In genomic region chr12:108221206-108221605, GRCm38 (mm10) we compare ENCODE assay signal across 8 mouse cellular contexts. TPM values are rescaled to one million over a fixed set of nuclear protein-coding genes. Genes with fewer than 3 reads are reported as not detected.
DNase-seq lines count a peak whose midpoint lies in the region; ATAC-seq lines count a peak whose summit lies in the region.

No protein-coding gene starts in this region.

- no peak for DNase-seq in kidney, postnatal 36 days
- peak; percentile 80 for DNase-seq in Muller cell, postnatal 12 days (ENCODE audit: inconsistent ontology term)
- no peak for DNase-seq in frontal cortex, postnatal 10 days (ENCODE audit: low spot score in 2 of 2)
- no peak for DNase-seq in thymus, postnatal 36 days
- no peak for DNase-seq in c-Kit-positive CD71-positive TER-119-positive erythroid progenitor cells, embryonic 14.5 days (ENCODE audit: low spot score)

- peak; percentile 28; the same call in 1 of the 2 replicates for ATAC-seq in kidney, embryonic 14.5 days (ENCODE audit: low FRiP score, low TSS enrichment)
- ATAC-seq in embryonic facial prominence, embryonic 15.5 days (ENCODE audit: insufficient number of reproducible peaks, low FRiP score, low TSS enrichment, low read depth): 0 out of 2 replicates have a peak, but pooled peaks have one; percentile 8
- ATAC-seq in megakaryocyte progenitor cell, adult 5-6 weeks (replicated peaks; ENCODE audit: poor library complexity): peak; percentile 21; the same call in 1 of the 2 replicates

- peaks cover 41% of the 10 kb centered on the region; the same call in 1 of the 2 replicates for H3K4me1 ChIP-seq in kidney, embryonic 14.5 days (ENCODE audit: control insufficient read depth, insufficient read depth, low read length)
- peaks cover 85% of the 10 kb centered on the region for H3K4me1 ChIP-seq in embryonic facial prominence, embryonic 15.5 days

- H3K4me2 ChIP-seq in kidney, embryonic 14.5 days (replicated peaks; ENCODE audit: low read depth, low read length): no peak overlapping the region
- H3K4me2 ChIP-seq in embryonic facial prominence, embryonic 15.5 days (replicated peaks): no peak overlapping the region

- no peaks in the 10 kb centered on the region for H3K36me3 ChIP-seq in kidney, embryonic 14.5 days (ENCODE audit: control insufficient read depth, insufficient read depth, low read length)
- H3K36me3 ChIP-seq in embryonic facial prominence, embryonic 15.5 days: no peaks in the 10 kb centered on the region

- H3K9me3 ChIP-seq in kidney, embryonic 14.5 days (ENCODE audit: control insufficient read depth, low read length): no peaks in the 10 kb centered on the region
- no peaks in the 10 kb centered on the region for H3K9me3 ChIP-seq in embryonic facial prominence, embryonic 15.5 days (replicated peaks)

- H3K27ac ChIP-seq in kidney, embryonic 14.5 days (ENCODE audit: low read depth, low read length): no peak overlapping the region
- no peak overlapping the region for H3K27ac ChIP-seq in embryonic facial prominence, embryonic 15.5 days (replicated peaks)

- H3K4me3 ChIP-seq in kidney, embryonic 14.5 days (ENCODE audit: low read length): no peak overlapping the region
- H3K4me3 ChIP-seq in embryonic facial prominence, embryonic 15.5 days (replicated peaks): no peak overlapping the region

- H3K9ac ChIP-seq in kidney, embryonic 14.5 days (ENCODE audit: low read depth, low read length): no peak overlapping the region
- no peak overlapping the region for H3K9ac ChIP-seq in embryonic facial prominence, embryonic 15.5 days

- WGBS in kidney, embryonic 14.5 days: 54% methylated on average over 10 of the region's 10 CpGs
- 61% methylated on average over 10 of the region's 10 CpGs for WGBS in embryonic facial prominence, embryonic 15.5 days

- no peaks in the 10 kb centered on the region for H3K27me3 ChIP-seq in kidney, embryonic 14.5 days (ENCODE audit: control insufficient read depth, insufficient read depth, low read length)
- no peaks in the 10 kb centered on the region for H3K27me3 ChIP-seq in embryonic facial prominence, embryonic 15.5 days

RNA-seq across cellular contexts. Expression of gene Ccnk, which starts 41.8 kb away (rescaled TPM):
- polyA plus RNA-seq in kidney, embryonic 14.5 days (2014; fragmentation: Nextera tagmentation; extraction: Ambion mirVana): 6.9 and 8.1 TPM in 2 replicates
- 3.4 and 4.2 TPM in 2 replicates for polyA plus RNA-seq in embryonic facial prominence, embryonic 15.5 days (2015; fragmentation: Nextera tagmentation; extraction: Ambion mirVana)
- 72.7 and 76.5 TPM in 2 replicates for total RNA-seq in megakaryocyte progenitor cell, adult 5-6 weeks (2015)
- total RNA-seq in megakaryocyte progenitor cell, adult 5-6 weeks (2017): 15.3 and 15.7 TPM in 2 replicates

RNA-seq across cellular contexts. Expression of gene Setd3, which starts 42.1 kb away (rescaled TPM):
- polyA plus RNA-seq in kidney, embryonic 14.5 days (2014; fragmentation: Nextera tagmentation; extraction: Ambion mirVana): 49.4 and 77.7 TPM in 2 replicates
- polyA plus RNA-seq in embryonic facial prominence, embryonic 15.5 days (2015; fragmentation: Nextera tagmentation; extraction: Ambion mirVana): 85.5 and 86.0 TPM in 2 replicates
- total RNA-seq in megakaryocyte progenitor cell, adult 5-6 weeks (2015): 44.5 and 46.6 TPM in 2 replicates
- total RNA-seq in megakaryocyte progenitor cell, adult 5-6 weeks (2017): 78.3 and 87.6 TPM in 2 replicates

RNA-seq across cellular contexts. Expression of gene Ccdc85c, which starts 54.0 kb away (rescaled TPM):
- 9.9 and 11.0 TPM in 2 replicates for polyA plus RNA-seq in kidney, embryonic 14.5 days (2014; fragmentation: Nextera tagmentation; extraction: Ambion mirVana)
- polyA plus RNA-seq in embryonic facial prominence, embryonic 15.5 days (2015; fragmentation: Nextera tagmentation; extraction: Ambion mirVana): 4.6 and 5.1 TPM in 2 replicates
- total RNA-seq in megakaryocyte progenitor cell, adult 5-6 weeks (2015): 0.39 and 0.64 TPM in 2 replicates
- 0.46 and 1.6 TPM in 2 replicates for total RNA-seq in megakaryocyte progenitor cell, adult 5-6 weeks (2017)
